Mouse (Mus musculus) frontal cortex, postnatal 10 days (tissue): ENCODE data around the gene Gm29110.
"Not testable (repeated sequence)": the region's sequence is repeated elsewhere in the genome, so short reads cannot be mapped to it uniquely, and the experiment has no call there.

ENCODE experiments used
- DNase-seq, 2 experiments: peaks; one replicate each; pipeline ENCODE4 v3.0.0; 2022; ENCODE audit warnings: low spot score in 2 of 2, mixed read lengths in 1 of 2

Gm29110 gene

GRCm38 (mm10) chrY:74470231-74470630 lies at the start of gene Gm29110:
Gene Gm29110 (plus strand): TSS chrY:74470531.
- DNase-seq = not testable (repeated sequence)
